Mouse (Mus musculus) urinary bladder, postnatal 36 days (tissue): ENCODE data around the gene Gtf2f1.

Experiments used
- DNase-seq, 2 experiments: peaks; one replicate each; pipeline ENCODE4 v3.0.0; 2022; ENCODE audit warnings: low spot score in 2 of 2, mixed read lengths in 1 of 2

Gtf2f1 gene

DNA sequence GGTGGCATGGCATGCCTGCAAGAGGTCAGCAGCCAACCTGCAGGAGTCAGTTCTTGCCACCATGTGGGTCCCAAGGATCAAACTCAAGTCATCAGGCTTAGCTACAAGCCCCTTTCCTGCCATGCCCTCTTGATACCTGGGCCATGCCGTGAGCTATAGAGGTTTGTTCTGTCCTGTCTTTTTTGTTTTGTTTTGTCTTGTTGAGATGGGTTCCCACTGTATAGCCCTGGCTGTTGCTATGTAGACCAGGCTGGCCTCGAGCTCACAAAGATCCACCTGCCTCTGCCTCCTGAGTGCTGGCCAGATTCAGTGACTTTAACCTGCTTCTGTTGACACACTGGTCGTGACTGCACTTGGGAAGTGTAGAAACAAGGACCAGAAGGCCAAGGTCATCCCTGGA, 35.7 kb downstream of the Gtf2f1 start:
- DNase-seq, result no peak

DNA sequence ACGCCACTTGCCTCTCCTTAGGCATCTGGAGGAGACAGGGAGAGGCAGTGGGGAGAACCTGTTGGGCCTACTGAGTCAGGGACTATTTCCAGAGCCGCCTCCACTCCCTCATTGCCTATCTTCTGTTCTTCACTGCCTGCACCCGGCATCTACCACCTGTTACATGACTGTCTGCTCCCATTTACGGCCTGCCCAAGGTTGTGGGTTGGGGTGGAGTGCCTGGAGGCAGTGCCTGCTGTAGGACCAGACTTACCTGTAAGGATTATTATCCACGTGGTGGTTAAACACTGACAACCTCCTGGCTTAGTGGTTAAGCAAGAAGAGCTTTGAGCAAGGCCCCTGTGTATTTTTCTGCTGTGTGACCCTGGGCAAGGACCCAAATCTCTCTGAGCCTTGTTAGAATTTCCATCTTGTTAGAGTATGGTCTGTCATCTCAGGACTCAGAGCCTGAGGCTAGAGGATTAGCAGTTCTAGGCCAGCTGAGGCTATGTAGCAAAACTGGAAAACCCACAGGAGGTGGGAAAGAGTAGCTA, 36.3 kb downstream of the Gtf2f1 start:
- no peak for DNase-seq

DNA sequence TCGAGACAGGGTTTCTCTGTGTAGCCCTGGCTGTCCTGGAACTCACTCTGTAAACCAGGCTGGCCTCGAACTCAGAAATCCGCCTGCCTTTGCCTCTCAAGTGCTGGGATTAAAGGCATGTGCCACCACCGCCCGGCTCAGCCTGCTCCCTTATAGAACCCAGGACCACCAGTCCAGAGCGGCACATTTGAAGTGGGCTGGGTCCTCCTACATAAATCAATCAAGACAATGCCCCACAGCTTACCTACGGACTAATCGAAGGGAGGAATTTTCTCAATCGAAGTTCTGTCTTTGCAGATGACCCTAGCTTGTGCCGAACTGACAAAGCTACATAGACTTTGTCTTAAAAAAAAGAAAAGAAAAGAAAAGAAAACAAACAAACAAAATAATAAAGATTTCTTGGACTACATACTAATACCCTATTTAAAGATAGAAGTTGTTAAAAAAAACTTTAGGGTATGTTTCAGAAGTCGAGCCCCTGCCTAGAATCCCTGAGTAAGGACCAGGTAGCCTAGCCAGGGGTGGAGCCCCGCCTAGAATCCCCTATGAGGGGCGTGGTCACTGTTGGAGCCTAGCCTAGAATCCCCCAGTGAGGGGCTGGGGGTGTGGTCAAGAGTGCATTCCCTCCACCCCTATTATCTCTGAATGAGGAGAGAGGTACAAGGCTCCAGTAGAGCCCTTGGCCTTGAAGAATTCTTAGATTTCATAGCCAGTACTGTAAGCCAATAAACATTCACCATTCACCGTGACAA, 37.0 kb downstream of the Gtf2f1 start:
- DNase-seq, result no peak

DNA sequence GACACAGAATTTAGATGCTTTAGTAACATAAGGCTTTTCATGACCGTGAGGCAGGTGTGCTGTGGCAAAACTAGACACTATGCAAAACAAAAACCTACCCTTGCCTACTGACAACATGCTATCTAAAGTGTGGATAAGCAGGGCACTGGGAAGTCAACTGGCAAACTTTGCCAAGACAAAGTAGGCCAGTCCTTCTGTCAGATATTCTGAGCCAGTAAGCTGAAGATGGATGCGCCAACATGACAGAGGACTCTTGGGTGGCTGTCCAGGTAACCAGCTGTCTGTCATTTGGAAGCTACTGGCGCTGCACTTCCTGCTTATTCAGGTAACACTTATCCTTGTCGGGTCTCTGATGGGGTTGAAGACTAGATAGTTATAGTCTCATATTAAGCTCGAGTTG, 41.0 kb downstream of the Gtf2f1 start:
- no peak for DNase-seq

DNA sequence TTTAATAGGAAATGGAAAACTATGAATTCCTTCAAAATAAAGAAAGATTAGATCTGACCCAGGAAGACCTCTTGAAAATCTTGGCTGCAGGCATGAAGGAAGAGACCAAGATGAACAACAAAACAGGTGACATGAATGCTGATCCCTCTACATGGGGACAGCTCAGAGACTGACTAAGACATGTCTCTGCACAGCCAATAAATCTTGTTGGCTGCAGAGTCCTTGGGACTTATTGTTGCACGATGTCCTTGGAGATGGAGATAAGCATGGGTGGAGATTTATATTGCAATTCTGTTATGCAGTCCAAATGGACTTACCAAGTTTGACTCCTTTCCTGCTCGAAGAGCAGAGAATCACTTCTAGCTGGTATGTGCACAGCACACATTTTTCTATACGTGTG, 41.8 kb downstream of the Gtf2f1 start:
- DNase-seq, result no peak

DNA sequence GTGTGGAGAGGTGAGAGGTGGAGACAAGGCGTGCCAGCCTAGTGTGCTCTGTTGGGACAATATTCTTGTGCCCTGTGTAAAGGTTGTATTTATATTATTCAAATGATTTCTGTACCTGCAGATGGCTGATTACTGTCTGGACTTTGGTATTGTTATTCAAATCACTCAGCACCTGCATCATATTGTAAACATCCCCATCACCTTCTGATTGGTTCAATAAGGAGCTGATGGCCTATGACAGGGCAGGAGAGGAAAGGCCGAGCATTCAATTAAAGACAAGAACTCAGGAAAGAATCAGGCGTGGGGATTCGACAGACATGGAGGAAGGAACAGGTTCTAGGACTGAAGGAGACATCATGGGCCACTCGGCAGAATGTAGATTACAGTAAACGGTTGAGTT, 47.4 kb downstream of the Gtf2f1 start:
- no peak for DNase-seq

DNA sequence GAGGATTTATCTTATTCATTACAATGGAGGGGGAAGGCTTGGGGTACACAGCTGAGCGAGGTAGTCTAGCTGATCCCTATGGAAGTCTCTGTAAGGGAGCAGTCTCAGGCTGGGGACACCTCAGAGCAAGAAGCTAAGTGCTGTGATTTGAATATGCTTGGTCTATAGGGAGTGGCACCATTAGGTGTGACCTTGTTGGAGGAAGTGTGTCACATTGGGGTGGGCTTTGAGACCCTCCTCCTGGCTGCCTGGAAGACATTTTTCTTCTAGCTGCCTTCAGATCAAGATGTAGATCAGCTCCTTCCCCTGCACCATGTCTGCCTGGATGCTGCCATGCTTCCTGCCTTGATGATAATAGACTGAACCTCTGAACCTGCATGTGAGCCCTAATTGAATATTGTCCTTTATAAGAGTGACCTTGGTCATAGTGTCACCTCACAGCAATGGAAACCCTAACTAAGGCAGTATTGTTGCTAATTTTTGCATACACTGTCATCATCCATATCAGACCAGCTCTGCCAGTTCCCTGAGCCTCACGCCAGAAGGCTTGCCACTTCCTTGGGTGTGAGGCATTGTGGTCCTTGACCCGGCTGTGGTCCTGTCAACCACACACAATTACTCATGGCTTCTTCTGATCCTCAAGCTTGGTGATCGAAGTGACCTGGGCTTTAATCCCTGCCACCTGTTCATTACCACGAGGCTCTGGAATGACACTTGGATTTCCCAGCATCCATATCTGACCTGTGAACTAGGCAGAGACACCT, 48.3 kb downstream of the Gtf2f1 start:
- no peak for DNase-seq

DNA sequence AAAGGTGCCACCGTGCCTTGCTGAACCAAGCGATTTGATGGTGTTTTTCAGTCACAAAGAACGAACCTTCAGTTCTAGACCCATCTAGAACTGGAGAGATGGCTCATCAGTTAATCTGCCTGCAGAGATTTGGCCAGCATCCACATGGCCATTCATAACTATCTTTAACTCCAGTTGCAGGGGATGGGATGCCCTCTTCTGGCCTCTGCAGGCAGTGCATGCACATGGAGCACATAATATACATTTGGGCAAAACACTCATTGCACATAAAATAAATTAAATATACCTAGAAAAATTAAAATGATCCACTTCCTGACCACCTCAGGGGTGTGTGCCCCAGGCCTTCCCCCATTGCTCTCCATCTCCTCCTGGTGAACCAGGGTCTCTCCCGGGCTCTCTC, 49.2 kb downstream of the Gtf2f1 start:
- DNase-seq, result no peak

DNA sequence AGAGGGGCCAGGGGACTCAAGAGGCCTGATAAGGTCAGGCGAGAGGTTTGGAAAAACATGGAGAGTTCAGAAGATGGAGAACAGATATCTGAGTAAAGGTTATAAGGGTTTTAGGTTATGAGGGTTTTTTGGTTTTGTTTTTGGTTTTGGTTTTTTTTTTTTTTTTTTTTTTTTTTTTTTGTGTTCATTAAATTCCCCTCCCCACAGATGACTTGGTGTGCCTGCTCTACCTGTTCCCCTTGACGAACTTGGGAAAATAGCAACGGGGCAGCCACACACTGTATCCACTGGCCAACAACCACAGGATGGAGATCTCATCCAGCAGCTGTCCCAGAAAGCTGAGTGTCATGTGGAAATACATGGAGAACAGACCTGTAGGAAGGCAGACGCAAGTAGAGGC, 52.4 kb downstream of the Gtf2f1 start:
- no peak for DNase-seq

DNA sequence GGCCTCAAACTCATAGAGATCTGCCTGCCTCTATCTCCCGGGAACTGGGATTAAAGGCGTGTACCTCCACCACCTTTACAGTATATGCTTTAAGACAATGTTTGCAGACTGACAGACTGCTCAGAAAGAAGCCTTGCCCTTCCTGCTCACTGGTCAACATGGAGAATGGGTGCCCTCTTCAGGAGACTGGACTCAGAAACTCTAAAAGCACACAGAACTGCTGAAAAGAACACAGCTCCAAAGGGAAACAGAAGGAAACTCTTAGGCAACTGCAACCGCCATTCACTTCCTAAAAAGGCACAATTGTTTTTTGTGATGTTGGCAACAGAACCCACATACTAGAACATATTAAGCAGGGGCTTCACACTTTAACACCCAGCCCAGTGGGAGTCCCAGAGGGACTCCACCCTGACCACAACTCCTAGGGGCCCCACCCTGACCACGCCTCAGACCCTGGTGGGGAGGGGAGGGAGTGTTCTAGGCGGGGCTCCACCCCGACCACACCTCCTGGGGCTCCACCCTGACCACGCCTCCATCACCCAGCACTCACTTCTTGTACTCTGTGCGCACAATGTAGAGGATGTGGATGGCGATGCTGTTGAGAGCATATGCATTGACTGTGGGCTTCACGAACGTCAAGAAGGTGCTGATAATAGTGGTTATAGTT, 53.2 kb downstream of the Gtf2f1 start:
- no peak for DNase-seq

DNA sequence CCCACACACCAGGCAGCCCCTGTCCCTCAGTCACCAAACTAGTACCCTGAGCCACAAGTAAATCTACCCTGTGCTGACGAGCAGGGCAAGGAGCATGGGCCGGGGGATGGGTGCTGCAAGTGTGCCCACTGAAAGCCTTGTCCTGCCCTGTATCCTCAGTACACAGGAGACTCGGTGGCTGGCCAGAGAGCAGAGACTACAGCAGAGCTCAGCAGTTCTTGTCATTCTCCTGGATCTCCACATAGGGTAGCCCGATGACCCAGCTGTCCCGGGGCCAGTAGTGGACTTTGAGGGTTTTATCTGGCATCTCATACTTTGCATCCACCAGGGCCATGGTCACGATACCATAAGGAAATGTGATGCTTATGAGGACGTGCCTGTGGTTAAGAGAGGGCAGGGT, 56.2 kb downstream of the Gtf2f1 start:
- no peak for DNase-seq
